In the genomic region with DNA sequence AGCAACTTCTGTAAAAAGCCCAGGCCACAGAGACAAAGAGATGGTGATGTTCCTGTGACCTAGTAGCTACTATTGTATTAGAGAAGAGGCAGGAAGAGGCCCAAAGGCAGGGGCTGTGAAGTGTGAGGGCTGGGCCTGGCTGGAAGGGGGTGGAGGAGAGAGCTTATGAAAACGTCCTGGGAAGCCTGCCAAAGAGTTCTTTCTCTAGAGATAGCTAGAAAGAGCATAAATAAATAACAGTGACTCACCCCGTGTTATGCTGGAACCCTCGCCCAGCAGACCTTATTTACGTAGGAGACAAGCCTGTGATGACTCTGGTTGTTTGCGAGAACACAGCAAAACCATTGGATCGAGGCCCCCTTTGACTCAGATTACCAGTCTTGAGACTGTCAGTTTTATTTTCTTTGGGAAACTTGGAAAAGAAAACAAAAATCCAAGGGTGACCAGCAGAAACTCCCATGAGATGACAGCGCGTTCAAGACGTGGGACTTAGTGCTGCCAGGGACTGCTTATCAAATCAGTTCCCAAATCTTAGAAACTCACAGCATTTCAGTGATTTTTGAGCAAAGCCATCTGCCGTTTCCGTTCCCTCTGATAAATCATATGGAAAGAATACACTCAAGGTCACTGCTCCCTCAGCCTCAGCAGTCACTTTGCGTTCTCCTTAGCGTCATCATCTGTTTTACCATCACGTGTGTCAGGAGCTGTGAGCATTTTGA, we compare ENCODE assay signal across 8 mouse cellular contexts. TPM values are rescaled to one million over a fixed set of nuclear protein-coding genes. Genes with fewer than 3 reads are reported as not detected.
DNase-seq lines count a peak whose midpoint lies in the region; ATAC-seq lines count a peak whose summit lies in the region.

No protein-coding gene starts in this region.

- WGBS in midbrain, embryonic 11.5 days, result 63% methylated on average over 14 of the region's 14 CpGs
- 72% methylated on average over 14 of the region's 14 CpGs for WGBS in midbrain, embryonic 10.5 days
- WGBS in forebrain, embryonic 15.5 days, result 55% methylated on average over 14 of the region's 14 CpGs

- DNase-seq in midbrain, embryonic 11.5 days (ENCODE audit: low spot score, missing footprints), result peak; percentile 81
- DNase-seq in midbrain, embryonic 10.5 days (ENCODE audit: low spot score), result no peak
- peak; percentile 92 to 94 for DNase-seq in heart, postnatal 10 days
- DNase-seq in layer of hippocampus, postnatal 36 days, result peak; percentile 9 to 27
- DNase-seq in lung, postnatal 25 days (ENCODE audit: low spot score), result peak; percentile 90
- peak; percentile 75 for DNase-seq in testis, postnatal 10 days (ENCODE audit: low spot score)

- no peak overlapping the region for H3K4me2 ChIP-seq in midbrain, embryonic 11.5 days
- no peak overlapping the region for H3K4me2 ChIP-seq in forebrain, embryonic 15.5 days (replicated peaks)

- H3K27me3 ChIP-seq in midbrain, embryonic 11.5 days (ENCODE audit: control insufficient read depth, insufficient read depth, low read length), result no peaks in the 10 kb centered on the region
- H3K27me3 ChIP-seq in midbrain, embryonic 10.5 days (ENCODE audit: low read depth, poor library complexity, severe bottlenecking), result no peaks in the 10 kb centered on the region
- H3K27me3 ChIP-seq in forebrain, embryonic 15.5 days, result no peaks in the 10 kb centered on the region

- H3K9ac ChIP-seq in midbrain, embryonic 11.5 days (ENCODE audit: low read length), result no peak overlapping the region
- H3K9ac ChIP-seq in forebrain, embryonic 15.5 days (replicated peaks), result no peak overlapping the region

- H3K27ac ChIP-seq in midbrain, embryonic 11.5 days (ENCODE audit: low read depth, low read length), result no peak overlapping the region
- no peak overlapping the region for H3K27ac ChIP-seq in midbrain, embryonic 10.5 days (replicated peaks)
- H3K27ac ChIP-seq in forebrain, embryonic 15.5 days (replicated peaks), result no peak overlapping the region

- no peaks in the 10 kb centered on the region for H3K36me3 ChIP-seq in midbrain, embryonic 11.5 days (ENCODE audit: control insufficient read depth, insufficient read depth, low read length)
- H3K36me3 ChIP-seq in midbrain, embryonic 10.5 days, result no peaks in the 10 kb centered on the region
- no peaks in the 10 kb centered on the region for H3K36me3 ChIP-seq in forebrain, embryonic 15.5 days

- H3K4me1 ChIP-seq in midbrain, embryonic 11.5 days (ENCODE audit: control insufficient read depth, insufficient read depth, low read length), result no peaks in the 10 kb centered on the region
- H3K4me1 ChIP-seq in midbrain, embryonic 10.5 days, result 0 out of 2 replicates have a peak, but pooled peaks cover 4% of the 10 kb centered on the region
- H3K4me1 ChIP-seq in forebrain, embryonic 15.5 days, result peaks cover 6% of the 10 kb centered on the region; the same call in 1 of the 2 replicates

- intact Hi-C loops in heart, postnatal 10 days (cut with DNase I), result loop anchor here (2.0 kb wide), 1 partner anchor 45 kb away; no protein-coding TSS in a partner anchor

- H3K9me3 ChIP-seq in midbrain, embryonic 11.5 days (ENCODE audit: control insufficient read depth, low read length), result no peaks in the 10 kb centered on the region
- no peaks in the 10 kb centered on the region for H3K9me3 ChIP-seq in midbrain, embryonic 10.5 days (replicated peaks)
- H3K9me3 ChIP-seq in forebrain, embryonic 15.5 days, result no peaks in the 10 kb centered on the region

- no peak for ATAC-seq in midbrain, embryonic 11.5 days (ENCODE audit: low FRiP score)
- peak; percentile 55; the same call in 1 of the 2 replicates for ATAC-seq in forebrain, embryonic 15.5 days (replicated peaks)
- no peak for ATAC-seq in erythroblast, adult 5-6 weeks (replicated peaks; ENCODE audit: low FRiP score, poor library complexity, severe bottlenecking)

- H3K4me3 ChIP-seq in midbrain, embryonic 11.5 days (ENCODE audit: low read depth, low read length), result no peak overlapping the region
- H3K4me3 ChIP-seq in midbrain, embryonic 10.5 days, result no peak overlapping the region
- no peak overlapping the region for H3K4me3 ChIP-seq in forebrain, embryonic 15.5 days

RNA-seq across cellular contexts. Expression of a gene that starts 46.7 kb away (rescaled TPM):
- 9.4 and 9.7 TPM in 2 replicates for polyA plus RNA-seq in midbrain, embryonic 11.5 days (2014; fragmentation: Nextera tagmentation; extraction: Ambion mirVana)
- polyA plus RNA-seq in midbrain, embryonic 10.5 days (2016; fragmentation: Nextera tagmentation; extraction: Ambion mirVana), result 15.2 and 17.7 TPM in 2 replicates
- polyA plus RNA-seq in forebrain, embryonic 15.5 days (2015; fragmentation: Nextera tagmentation; extraction: Ambion mirVana), result 9.6 and 13.0 TPM in 2 replicates
- 10 to 100 TPM; 41.6 to 60.8 TPM for total RNA-seq in heart, postnatal 10 days (2021)
- 10 to 100 TPM; 27.8 to 35.9 TPM for total RNA-seq in layer of hippocampus, postnatal 36 days (2021)
- not detected in 2 replicates for total RNA-seq in erythroblast, adult 5-6 weeks (2015; ENCODE audit: low replicate concordance)
- not detected in 2 replicates for total RNA-seq in erythroblast, adult 5-6 weeks (2017; ENCODE audit: low replicate concordance)

Comparison
In these comparisons a context has a peak if more than half of its experiments do, and no peak if none do; other contexts are left out.
1. RNA of a gene that starts 46.7 kb away (total RNA-seq): 41.6 to 60.8 TPM in heart, postnatal 10 days and 27.8 to 35.9 TPM in layer of hippocampus, postnatal 36 days; not detected in erythroblast, adult 5-6 weeks; every median in the first group is over 10 times any median in the second.